Mouse (Mus musculus): ENCODE data around the gene Focad. TPM values are rescaled to one million over a fixed set of nuclear protein-coding genes. Genes with fewer than 3 reads are reported as not detected.

Focad gene
- polyA plus RNA-seq, 1 experiment, result 7.2 TPM

DNA sequence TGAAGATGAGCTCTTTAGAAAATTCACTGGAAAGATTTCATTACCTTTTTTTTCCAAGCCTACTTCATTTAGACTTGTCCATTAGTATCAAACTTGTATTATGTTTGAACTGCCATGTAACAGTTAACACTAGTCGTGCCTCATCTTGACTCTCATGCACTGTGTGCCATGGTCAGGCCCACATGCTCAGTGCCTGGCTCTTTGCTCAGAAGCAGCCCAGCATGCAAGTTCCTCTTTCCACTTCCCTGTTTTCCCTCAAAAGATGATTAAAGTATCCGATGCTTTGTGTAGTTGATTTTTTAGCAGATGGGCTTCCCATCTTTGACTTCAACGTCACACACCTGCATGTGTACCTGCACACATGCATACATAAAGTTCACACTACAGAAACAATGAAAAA, 301.3 kb downstream of the Focad start:
- Histone ChIP-seq H3K27ac (ENCODE audit: control insufficient read depth, insufficient read depth, low read depth, low read length) (no peak overlapping the region), H3K36me3 (ENCODE audit: control insufficient read depth, insufficient read depth, low read length) (no peaks in the 10 kb centered on the region), H3K4me3 (ENCODE audit: control insufficient read depth, low read depth, low read length) (no peak overlapping the region), H3K4me1 (ENCODE audit: control insufficient read depth, insufficient read depth, low read length) (no peaks in the 10 kb centered on the region), H3K27me3 (ENCODE audit: control insufficient read depth, insufficient read depth, low read length) (no peaks in the 10 kb centered on the region)
- TF ChIP-seq CTCF (IDR thresholded peaks at IDR 0.05; ENCODE audit: control insufficient read depth, insufficient read depth, insufficient replicate concordance, low read depth, low read length) (no peak), POLR2A (IDR thresholded peaks at IDR 0.05; ENCODE audit: control insufficient read depth, low read depth, low read length) (no peak)

- H3K4me1 ChIP-seq (ENCODE audit: control insufficient read depth, insufficient read depth, low read length), result no peaks in the 10 kb centered on the region
- H3K27ac ChIP-seq (ENCODE audit: control insufficient read depth, insufficient read depth, low read depth, low read length), result no peak overlapping the region
- H3K4me3 ChIP-seq (ENCODE audit: control insufficient read depth, low read depth, low read length), result no peak overlapping the region
- no peaks in the 10 kb centered on the region for H3K27me3 ChIP-seq (ENCODE audit: control insufficient read depth, insufficient read depth, low read length)
- no peak for TF ChIP-seq POLR2A (IDR thresholded peaks at IDR 0.05; ENCODE audit: control insufficient read depth, low read depth, low read length)
- no peak for TF ChIP-seq CTCF (IDR thresholded peaks at IDR 0.05; ENCODE audit: control insufficient read depth, insufficient read depth, insufficient replicate concordance, low read depth, low read length)
- no peaks in the 10 kb centered on the region for H3K36me3 ChIP-seq (ENCODE audit: control insufficient read depth, insufficient read depth, low read length)
Observed at GRCm38 (mm10) chr4:88396995-88397521, 302.6 kb downstream of the Focad start.

DNA sequence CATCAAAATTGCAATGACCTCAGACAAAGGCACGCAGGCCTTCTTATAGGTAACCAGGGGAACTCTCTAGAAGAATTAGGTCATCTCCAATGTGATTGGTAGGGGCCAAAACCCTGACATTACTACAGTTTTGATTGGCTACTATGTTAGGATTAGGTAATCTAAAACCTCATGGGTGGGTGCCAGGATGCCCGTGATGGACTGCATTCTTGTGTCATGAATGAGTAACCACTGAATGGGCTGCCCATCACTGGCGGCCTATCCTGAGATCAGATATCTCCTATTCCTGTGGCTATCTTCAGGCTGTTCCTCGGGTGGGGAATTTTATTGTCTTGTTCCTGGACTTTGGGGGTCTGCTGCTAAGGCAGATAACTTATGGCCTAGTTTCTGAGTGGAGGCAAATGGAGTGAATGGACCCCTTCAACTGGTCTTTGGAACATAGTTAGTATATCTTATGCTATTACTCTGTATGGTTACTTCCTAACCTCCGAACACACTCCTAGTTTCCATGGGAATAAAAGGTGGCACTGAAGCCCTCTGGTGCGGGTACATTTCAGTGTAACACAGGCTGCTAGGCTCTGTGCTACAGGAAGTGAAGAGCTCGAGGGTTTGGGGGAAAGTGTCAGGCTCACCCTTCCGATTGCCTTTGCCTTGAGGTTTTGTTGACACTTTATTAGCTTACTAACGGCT, 306.0 kb downstream of the Focad start:
- TF ChIP-seq CTCF (IDR thresholded peaks at IDR 0.05; ENCODE audit: control insufficient read depth, insufficient read depth, insufficient replicate concordance, low read depth, low read length) (no peak), POLR2A (IDR thresholded peaks at IDR 0.05; ENCODE audit: control insufficient read depth, low read depth, low read length) (no peak)
- Histone ChIP-seq H3K4me1 (ENCODE audit: control insufficient read depth, insufficient read depth, low read length) (0 out of 2 replicates have a peak, but pooled peaks cover 1% of the 10 kb centered on the region), H3K27me3 (ENCODE audit: control insufficient read depth, insufficient read depth, low read length) (no peaks in the 10 kb centered on the region), H3K27ac (ENCODE audit: control insufficient read depth, insufficient read depth, low read depth, low read length) (no peak overlapping the region), H3K4me3 (ENCODE audit: control insufficient read depth, low read depth, low read length) (no peak overlapping the region), H3K36me3 (ENCODE audit: control insufficient read depth, insufficient read depth, low read length) (no peaks in the 10 kb centered on the region)

DNA sequence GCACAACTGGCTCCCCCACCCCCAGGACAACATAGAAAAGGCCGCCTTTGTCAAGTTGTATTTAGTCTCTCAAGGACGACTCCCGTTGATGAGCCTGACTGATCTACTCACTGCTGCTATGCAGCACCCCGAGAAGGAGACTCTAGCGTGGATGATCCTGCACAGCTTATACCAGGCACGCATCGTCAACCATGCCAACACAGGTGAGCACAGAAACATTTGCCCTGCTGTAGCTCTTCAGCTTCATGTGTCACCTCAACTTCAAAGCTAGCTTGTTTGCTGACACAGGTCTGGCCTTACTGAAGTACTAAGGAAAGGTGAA, 306.5 kb downstream of the Focad start:
- Histone ChIP-seq H3K27me3 (ENCODE audit: control insufficient read depth, insufficient read depth, low read length) (no peaks in the 10 kb centered on the region), H3K4me1 (ENCODE audit: control insufficient read depth, insufficient read depth, low read length) (0 out of 2 replicates have a peak, but pooled peaks cover 3% of the 10 kb centered on the region), H3K36me3 (ENCODE audit: control insufficient read depth, insufficient read depth, low read length) (no peaks in the 10 kb centered on the region), H3K4me3 (ENCODE audit: control insufficient read depth, low read depth, low read length) (no peak overlapping the region), H3K27ac (ENCODE audit: control insufficient read depth, insufficient read depth, low read depth, low read length) (no peak overlapping the region)
- no peak for TF ChIP-seq POLR2A (IDR thresholded peaks at IDR 0.05; ENCODE audit: control insufficient read depth, low read depth, low read length)
- TF ChIP-seq CTCF (IDR thresholded peaks at IDR 0.05; ENCODE audit: control insufficient read depth, insufficient read depth, insufficient replicate concordance, low read depth, low read length), result no peak

GRCm38 (mm10) chr4:88402884-88403283, 308.5 kb downstream of the Focad start:
- Histone ChIP-seq H3K27ac (ENCODE audit: control insufficient read depth, insufficient read depth, low read depth, low read length) (no peak overlapping the region), H3K4me3 (ENCODE audit: control insufficient read depth, low read depth, low read length) (no peak overlapping the region), H3K4me1 (ENCODE audit: control insufficient read depth, insufficient read depth, low read length) (peaks cover 10% of the 10 kb centered on the region), H3K36me3 (ENCODE audit: control insufficient read depth, insufficient read depth, low read length) (no peaks in the 10 kb centered on the region), H3K27me3 (ENCODE audit: control insufficient read depth, insufficient read depth, low read length) (no peaks in the 10 kb centered on the region)
- TF ChIP-seq POLR2A (IDR thresholded peaks at IDR 0.05; ENCODE audit: control insufficient read depth, low read depth, low read length) (no peak), CTCF (IDR thresholded peaks at IDR 0.05; ENCODE audit: control insufficient read depth, insufficient read depth, insufficient replicate concordance, low read depth, low read length) (no peak)

DNA sequence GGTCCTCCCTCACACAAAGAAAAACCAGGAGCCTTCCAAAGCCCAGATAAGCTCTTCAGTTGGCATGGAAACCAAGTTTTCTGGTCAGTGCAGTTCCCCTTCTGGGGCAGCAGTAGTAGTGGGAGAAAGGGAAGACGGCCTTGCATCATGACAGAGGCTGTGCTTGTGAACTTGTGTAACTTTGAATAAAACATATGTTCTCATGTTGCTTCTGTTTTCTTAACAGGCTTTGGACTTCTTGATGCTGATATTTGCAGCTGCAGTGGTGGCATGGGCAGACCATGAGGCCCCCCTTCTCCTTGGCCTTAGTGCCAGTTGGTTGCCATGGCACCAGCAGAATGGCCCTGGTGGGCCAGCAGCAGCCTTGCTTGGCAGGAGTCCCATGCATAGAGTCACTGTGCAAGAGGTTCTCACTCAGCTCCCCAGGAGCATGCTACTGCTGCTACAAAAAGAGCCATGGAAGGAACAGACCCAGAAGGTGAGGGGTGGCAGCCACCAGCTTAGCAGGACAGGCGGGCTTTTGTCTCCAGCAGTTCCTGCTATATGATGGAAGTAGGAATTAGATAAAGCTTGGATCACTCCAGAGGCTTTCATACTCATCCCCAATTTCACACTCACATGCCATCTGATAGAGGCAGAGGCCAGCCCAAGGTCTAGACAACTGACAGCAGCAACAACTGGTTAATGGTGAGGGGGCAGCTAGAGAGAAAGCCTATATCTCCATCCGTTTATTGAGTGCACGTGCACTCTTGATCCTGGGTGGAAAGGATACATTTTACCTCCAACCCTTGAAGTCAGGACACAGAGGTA, 312.7 kb downstream of the Focad start:
- Histone ChIP-seq H3K36me3 (ENCODE audit: control insufficient read depth, insufficient read depth, low read length) (no peaks in the 10 kb centered on the region), H3K27me3 (ENCODE audit: control insufficient read depth, insufficient read depth, low read length) (no peaks in the 10 kb centered on the region), H3K4me3 (ENCODE audit: control insufficient read depth, low read depth, low read length) (no peak overlapping the region), H3K27ac (ENCODE audit: control insufficient read depth, insufficient read depth, low read depth, low read length) (no peak overlapping the region), H3K4me1 (ENCODE audit: control insufficient read depth, insufficient read depth, low read length) (peaks cover 10% of the 10 kb centered on the region)
- no peak for TF ChIP-seq POLR2A (IDR thresholded peaks at IDR 0.05; ENCODE audit: control insufficient read depth, low read depth, low read length)
- no peak for TF ChIP-seq CTCF (IDR thresholded peaks at IDR 0.05; ENCODE audit: control insufficient read depth, insufficient read depth, insufficient replicate concordance, low read depth, low read length)

DNA sequence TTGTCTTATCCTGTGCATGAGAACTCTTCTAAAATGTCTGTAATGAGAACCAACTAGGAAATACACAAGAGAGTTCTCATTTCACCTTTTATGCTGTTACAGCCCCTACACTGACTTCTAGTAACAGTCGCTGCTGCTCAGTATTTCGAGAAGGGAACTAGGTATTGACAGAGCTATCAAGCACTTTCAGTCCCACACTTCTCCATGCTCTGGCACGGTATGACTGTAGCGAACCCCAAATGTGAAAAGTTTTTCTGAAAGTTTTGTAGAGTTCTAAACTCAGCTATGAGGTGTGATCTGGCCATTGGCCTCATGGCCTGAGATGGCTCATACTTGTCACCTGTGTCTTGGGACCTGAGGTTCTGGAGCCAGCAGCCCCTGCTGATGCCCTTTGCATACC, 314.9 kb downstream of the Focad start:
- Histone ChIP-seq H3K36me3 (ENCODE audit: control insufficient read depth, insufficient read depth, low read length) (no peaks in the 10 kb centered on the region), H3K4me1 (ENCODE audit: control insufficient read depth, insufficient read depth, low read length) (peaks cover 10% of the 10 kb centered on the region), H3K27me3 (ENCODE audit: control insufficient read depth, insufficient read depth, low read length) (no peaks in the 10 kb centered on the region), H3K4me3 (ENCODE audit: control insufficient read depth, low read depth, low read length) (no peak overlapping the region), H3K27ac (ENCODE audit: control insufficient read depth, insufficient read depth, low read depth, low read length) (no peak overlapping the region)
- TF ChIP-seq POLR2A (IDR thresholded peaks at IDR 0.05; ENCODE audit: control insufficient read depth, low read depth, low read length) (no peak), CTCF (IDR thresholded peaks at IDR 0.05; ENCODE audit: control insufficient read depth, insufficient read depth, insufficient replicate concordance, low read depth, low read length) (no peak)
